ENCODE assay signal across 12 mouse cellular contexts in the genomic region with DNA sequence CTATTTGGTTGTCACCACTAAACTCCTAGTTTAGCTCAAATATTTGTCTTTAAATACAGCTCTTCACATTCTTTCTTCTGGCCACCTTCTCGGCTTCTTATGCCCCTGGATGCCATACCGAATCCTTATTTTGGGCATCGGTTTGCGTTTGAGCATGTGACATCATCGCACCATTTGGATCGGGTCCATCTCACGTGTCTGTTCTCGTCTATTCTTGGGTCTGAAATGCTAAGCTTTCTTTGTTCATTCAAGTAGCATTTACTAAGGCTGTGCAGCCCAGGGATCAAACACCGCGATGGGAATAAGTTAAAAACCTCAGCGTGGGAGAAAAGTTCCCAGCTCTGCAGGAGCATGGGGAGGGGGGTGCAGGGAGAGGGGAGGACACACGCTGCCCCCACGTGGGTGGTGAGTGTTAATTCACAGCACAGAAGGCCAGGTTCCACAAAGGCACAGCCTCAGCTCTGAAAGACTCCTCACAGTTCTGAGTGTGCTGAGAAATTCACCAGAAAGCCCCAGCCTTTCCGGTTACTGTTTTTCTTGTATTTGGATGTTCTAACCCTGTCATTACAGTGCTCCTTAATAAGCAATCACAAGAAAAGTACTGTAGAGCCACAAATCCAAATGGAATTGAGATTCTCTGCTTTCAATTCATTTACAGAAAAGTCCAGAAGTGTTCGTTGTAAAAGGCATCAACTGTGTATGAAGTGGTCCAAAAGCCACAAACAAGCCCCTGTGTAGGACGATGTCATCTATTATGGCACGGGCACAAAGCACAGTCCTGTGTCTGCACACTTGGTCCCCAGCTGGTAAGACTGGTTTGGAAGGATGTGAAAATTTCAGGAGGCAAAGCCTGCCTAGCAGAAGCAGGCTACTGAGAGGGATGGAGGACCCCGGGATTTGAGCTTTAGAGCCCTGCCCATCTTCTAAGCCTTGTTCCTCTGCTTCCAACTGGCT. TPM values are rescaled to one million over a fixed set of nuclear protein-coding genes. Genes with fewer than 3 reads are reported as not detected.
A peak's percentile ranks its signal among the peaks of the same experiment; 100 is the strongest.
DNase-seq lines count a peak whose midpoint lies in the region; ATAC-seq and TF ChIP-seq lines count a peak whose summit lies in the region.
"Had no signal": no experiment of that assay in that cellular context is flagged by ENCODE, and none has a peak within 500 bp of the region (broad histone marks: within the 10 kb centered on the region; RNA-seq: fewer than 3 reads in every experiment).

No protein-coding gene starts in this region.

- no peak overlapping the region for H3K4me3 ChIP-seq in heart, adult 2 months
- no peak overlapping the region for H3K4me3 ChIP-seq in lung, embryonic 14.5 days (ENCODE audit: low read depth, low read length)
- no peak overlapping the region for H3K4me3 ChIP-seq in forebrain, embryonic 16.5 days (replicated peaks; ENCODE audit: low read length)
- H3K4me3 ChIP-seq: hindbrain, embryonic 15.5 days; lung, embryonic 15.5 days; myocyte had no signal

- no peaks in the 10 kb centered on the region for H3K27me3 ChIP-seq in heart, adult 2 months (ENCODE audit: control insufficient read depth, insufficient read depth, low read length)
- no peaks in the 10 kb centered on the region for H3K27me3 ChIP-seq in lung, embryonic 14.5 days (ENCODE audit: insufficient read depth, low read length)
- no peaks in the 10 kb centered on the region for H3K27me3 ChIP-seq in forebrain, embryonic 16.5 days (replicated peaks; ENCODE audit: control insufficient read depth, insufficient read depth, low read length)
- H3K27me3 ChIP-seq: hindbrain, embryonic 15.5 days; lung, embryonic 15.5 days had no signal

- no peaks in the 10 kb centered on the region for H3K36me3 ChIP-seq in heart, adult 2 months (ENCODE audit: control insufficient read depth, insufficient read depth, low read length)
- H3K36me3 ChIP-seq in lung, embryonic 14.5 days (ENCODE audit: insufficient read depth): 0 out of 2 replicates have a peak, but pooled peaks cover 4% of the 10 kb centered on the region
- H3K36me3 ChIP-seq in forebrain, embryonic 16.5 days (ENCODE audit: control insufficient read depth, insufficient read depth): no peaks in the 10 kb centered on the region
- H3K36me3 ChIP-seq: hindbrain, embryonic 15.5 days; lung, embryonic 15.5 days had no signal

- H3K9ac ChIP-seq in heart, adult 2 months (ENCODE audit: low read depth, low read length): no peak overlapping the region
- no peak overlapping the region for H3K9ac ChIP-seq in lung, embryonic 14.5 days
- no peak overlapping the region for H3K9ac ChIP-seq in forebrain, embryonic 16.5 days (replicated peaks; ENCODE audit: low read depth, low read length)
- H3K9ac ChIP-seq: hindbrain, embryonic 15.5 days; lung, embryonic 15.5 days had no signal

- no peak for DNase-seq in heart, adult 2 months
- no peak for DNase-seq in heart, adult 9 months (ENCODE audit: low spot score in 2 of 2)
- peak; percentile 49 for DNase-seq in lung, embryonic 14.5 days
- DNase-seq in lung, postnatal 10 days: no peak
- DNase-seq in ZHBTc4 (ENCODE audit: low read depth, low spot score): peak; percentile 12
- no peak for DNase-seq in adrenal gland, postnatal 10 days
- DNase-seq: kidney, postnatal 36 days had no signal

- 81% methylated on average over 18 of the region's 18 CpGs for WGBS in heart, adult 2 months
- WGBS in lung, embryonic 14.5 days: 69% methylated on average over 18 of the region's 18 CpGs
- WGBS in forebrain, embryonic 16.5 days: 36% methylated on average over 18 of the region's 18 CpGs

- H3K27ac ChIP-seq in heart, adult 2 months: no peak overlapping the region
- H3K27ac ChIP-seq in lung, embryonic 14.5 days (ENCODE audit: low read depth): no peak overlapping the region
- no peak overlapping the region for H3K27ac ChIP-seq in forebrain, embryonic 16.5 days (ENCODE audit: low read length)
- H3K27ac ChIP-seq: hindbrain, embryonic 15.5 days; lung, embryonic 15.5 days had no signal

- TF ChIP-seq POLR2A in heart, adult 2 months (IDR thresholded peaks at IDR 0.05; ENCODE audit: insufficient read depth, low read depth, low read length): no peak

- no peaks in the 10 kb centered on the region for H3K79me2 ChIP-seq in heart, adult 2 months (replicated peaks; ENCODE audit: control insufficient read depth, insufficient read depth, low read length)

- no peak overlapping the region for H3K4me2 ChIP-seq in lung, embryonic 14.5 days
- no peak overlapping the region for H3K4me2 ChIP-seq in forebrain, embryonic 16.5 days (ENCODE audit: low read length)
- H3K4me2 ChIP-seq: heart, embryonic 11.5 days; hindbrain, embryonic 15.5 days; lung, embryonic 15.5 days had no signal

- peak; percentile 6; the same call in 1 of the 2 replicates for ATAC-seq in lung, embryonic 14.5 days (ENCODE audit: insufficient read depth)
- ATAC-seq in forebrain, embryonic 16.5 days: peak; percentile 62

- peak; percentile 34 for TF ChIP-seq CTCF in heart, adult 2 months (IDR thresholded peaks at IDR 0.05)
- TF ChIP-seq CTCF in lung, embryonic 14.5 days (IDR thresholded peaks at IDR 0.05; ENCODE audit: low read depth): peak; percentile 43; the same call in 1 of the 2 replicates

- TF ChIP-seq EP300 in heart, adult 2 months (IDR thresholded peaks at IDR 0.05; ENCODE audit: insufficient read depth, low read depth, low read length): no peak

- intact Hi-C loops in heart, adult 2 months (cut with DNase I): no loop called here

- H3K4me1 ChIP-seq in heart, adult 2 months (ENCODE audit: control insufficient read depth, insufficient read depth, low read length): no peaks in the 10 kb centered on the region
- no peaks in the 10 kb centered on the region for H3K4me1 ChIP-seq in lung, embryonic 14.5 days (ENCODE audit: insufficient read depth)
- peaks cover 11% of the 10 kb centered on the region for H3K4me1 ChIP-seq in forebrain, embryonic 16.5 days (replicated peaks; ENCODE audit: control insufficient read depth, insufficient read depth, low read length)
- H3K4me1 ChIP-seq: hindbrain, embryonic 15.5 days; lung, embryonic 15.5 days had no signal

- H3K9me3 ChIP-seq in lung, embryonic 14.5 days (ENCODE audit: low read depth, low read length): no peaks in the 10 kb centered on the region
- H3K9me3 ChIP-seq in forebrain, embryonic 16.5 days (ENCODE audit: control insufficient read depth, low read length): no peaks in the 10 kb centered on the region
- H3K9me3 ChIP-seq: hindbrain, embryonic 15.5 days; lung, embryonic 15.5 days had no signal

RNA-seq across cellular contexts. Expression of gene Gpr88, which starts 51.8 kb away (rescaled TPM):
- total RNA-seq in heart, adult 2 months (2021): under 1 TPM in 1 of 2 experiments, not detected in 1; 0.08 TPM
- polyA plus RNA-seq in heart, adult 2 months (2012; rRNA removed): 0.15 and 0.23 TPM in 2 replicates
- polyA plus RNA-seq in lung, embryonic 14.5 days (2014; fragmentation: Nextera tagmentation; extraction: Ambion mirVana): 1.3 and 1.7 TPM in 2 replicates
- polyA plus RNA-seq in forebrain, embryonic 16.5 days (2015; fragmentation: Nextera tagmentation; extraction: Ambion mirVana): 13.1 and 17.1 TPM in 2 replicates
- under 1 TPM; 0.55 to 0.75 TPM for total RNA-seq in adrenal gland, postnatal 10 days (2021)
- polyA plus RNA-seq: myocyte had no signal

Comparison
In these comparisons a context has a peak if more than half of its experiments do, and no peak if none do; other contexts are left out.
1. DNase-seq: peak in lung, embryonic 14.5 days (single experiment) and ZHBTc4 (single experiment); none in heart, adult 2 months (0 of 2), heart, adult 9 months (0 of 2), lung, postnatal 10 days (single experiment) and adrenal gland, postnatal 10 days (single experiment).